Mouse (Mus musculus): ENCODE measurements around the gene March6. TPM values are rescaled to one million over a fixed set of nuclear protein-coding genes. Genes with fewer than 3 reads are reported as not detected.

The March6 gene
- polyA plus RNA-seq, 1 experiment from 2014 or later = 12.9 TPM

DNA sequence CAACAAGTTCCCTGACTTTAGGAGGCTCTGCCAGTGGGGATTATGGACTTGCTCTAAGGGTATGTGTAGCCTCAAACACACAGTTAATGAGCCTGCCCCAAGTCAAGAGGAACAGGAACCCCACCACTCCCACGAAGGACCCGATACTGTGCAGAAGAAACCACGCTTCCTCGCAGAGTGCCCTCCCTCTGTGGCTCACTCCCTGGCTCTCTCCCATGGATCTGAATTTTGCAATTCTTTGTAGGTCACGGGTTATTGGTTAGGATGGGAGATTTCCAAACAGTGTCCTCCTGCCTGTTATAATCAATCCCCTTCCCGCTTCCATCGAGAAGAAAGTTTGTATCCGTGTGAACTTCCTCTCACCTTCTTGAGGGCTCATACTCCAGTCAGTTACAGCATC lies 40.1 kb upstream of the March6 start:
- Histone ChIP-seq H3K4me3 (ENCODE audit: low read depth, low read length) (no peak overlapping the region), H3K27ac (replicated peaks) (peak overlapping the region; percentile 82), H3K9ac (ENCODE audit: low read length) (no peak overlapping the region), H3K36me3 (ENCODE audit: control insufficient read depth, insufficient read depth, low read length) (no peaks in the 10 kb centered on the region), H3K4me2 (replicated peaks; ENCODE audit: low read depth) (no peak overlapping the region), H3K27me3 (ENCODE audit: control insufficient read depth, insufficient read depth, low read length) (no peaks in the 10 kb centered on the region), H3K9me3 (ENCODE audit: control insufficient read depth, low read length) (no peaks in the 10 kb centered on the region), H3K4me1 (replicated peaks; ENCODE audit: control insufficient read depth, insufficient read depth) (peaks cover 8% of the 10 kb centered on the region)
- TF ChIP-seq EP300 (optimal IDR thresholded peaks at IDR 0.05) (no peak), CTCF (IDR thresholded peaks at IDR 0.05; ENCODE audit: low read depth) (no peak)
- no peak for DNase-seq (ENCODE audit: low spot score)
- ATAC-seq (ENCODE audit: low FRiP score, low TSS enrichment) = no peak
- 88% methylated on average over 8 of the region's 8 CpGs for WGBS

DNA sequence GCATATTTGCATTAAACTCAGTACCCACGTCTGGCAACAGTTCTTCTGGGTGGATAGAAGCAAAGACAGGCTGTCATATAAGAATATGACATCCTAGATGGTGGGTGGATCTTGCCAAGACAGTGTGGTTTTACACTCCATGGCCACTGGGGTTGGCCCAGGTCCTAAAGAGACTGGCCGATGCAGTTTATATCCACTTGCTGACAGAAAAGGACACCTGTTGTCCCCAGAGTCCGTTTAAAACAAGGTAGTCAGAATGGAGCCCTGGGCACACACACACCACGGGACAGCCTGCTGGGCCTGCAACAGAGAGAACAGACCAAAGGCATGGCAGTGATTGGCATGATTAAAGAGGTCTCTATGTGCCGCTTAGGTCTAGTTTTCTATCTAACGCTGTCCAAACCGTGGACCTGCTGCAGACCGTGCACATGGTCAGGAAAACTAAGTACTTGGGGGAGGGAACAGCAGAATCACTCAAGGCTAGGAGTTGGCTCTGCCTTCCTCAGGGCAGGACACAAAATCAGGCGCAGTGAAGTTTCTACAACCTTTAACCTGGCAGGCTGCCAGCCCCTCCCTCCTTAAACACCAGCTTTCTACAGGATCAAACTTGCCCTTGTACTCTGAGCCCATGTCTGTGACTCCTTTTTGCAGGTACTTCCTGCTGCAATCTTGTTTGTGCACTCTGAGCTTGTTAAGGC lies 38.6 kb upstream of the March6 start:
- Histone ChIP-seq H3K27ac (replicated peaks) (peak overlapping the region; percentile 86), H3K9me3 (ENCODE audit: control insufficient read depth, low read length) (no peaks in the 10 kb centered on the region), H3K9ac (ENCODE audit: low read length) (0 out of 2 replicates have a peak overlapping the region, but pooled peaks have one; percentile 23), H3K4me1 (replicated peaks; ENCODE audit: control insufficient read depth, insufficient read depth) (peaks cover 8% of the 10 kb centered on the region), H3K4me2 (replicated peaks; ENCODE audit: low read depth) (peak overlapping the region; percentile 30), H3K4me3 (ENCODE audit: low read depth, low read length) (no peak overlapping the region), H3K27me3 (ENCODE audit: control insufficient read depth, insufficient read depth, low read length) (no peaks in the 10 kb centered on the region), H3K36me3 (ENCODE audit: control insufficient read depth, insufficient read depth, low read length) (no peaks in the 10 kb centered on the region)
- 39% methylated on average over 9 of the region's 9 CpGs for WGBS
- DNase-seq (ENCODE audit: low spot score) = peak; percentile 93
- peak; percentile 13; the same call in 1 of the 2 replicates for TF ChIP-seq CTCF (IDR thresholded peaks at IDR 0.05; ENCODE audit: low read depth)
- TF ChIP-seq EP300 (optimal IDR thresholded peaks at IDR 0.05) = peak; percentile 47
- ATAC-seq (ENCODE audit: low FRiP score, low TSS enrichment) = peak; percentile 92

DNA sequence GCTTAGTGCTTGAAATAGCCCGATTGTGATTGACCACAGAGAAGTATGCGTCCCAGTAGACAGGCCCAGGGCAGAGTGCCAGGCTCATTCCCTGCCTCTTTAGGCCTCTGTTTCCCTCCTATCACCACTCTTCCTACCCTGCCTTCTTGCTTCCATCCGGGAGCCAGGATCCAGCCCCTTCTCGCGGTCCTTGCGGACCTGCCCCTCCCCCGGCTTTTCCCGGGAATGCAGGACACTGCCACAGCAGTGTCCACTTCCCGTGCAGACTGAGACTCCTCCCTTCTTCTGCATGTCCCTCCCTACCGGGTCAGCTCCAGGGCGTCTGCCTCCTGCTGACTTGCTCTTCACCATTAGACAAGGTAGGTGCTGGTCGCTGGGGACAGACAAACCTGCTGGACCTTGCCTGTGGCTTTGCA lies 37.7 kb upstream of the March6 start:
- no peaks in the 10 kb centered on the region for H3K9me3 ChIP-seq (ENCODE audit: control insufficient read depth, low read length)
- peak overlapping the region; percentile 30 for H3K4me2 ChIP-seq (replicated peaks; ENCODE audit: low read depth)
- H3K4me1 ChIP-seq (replicated peaks; ENCODE audit: control insufficient read depth, insufficient read depth) = peaks cover 8% of the 10 kb centered on the region
- ATAC-seq (ENCODE audit: low FRiP score, low TSS enrichment) (peak; percentile 79), DNase-seq (ENCODE audit: low spot score) (peak; percentile 77)
- H3K27me3 ChIP-seq (ENCODE audit: control insufficient read depth, insufficient read depth, low read length) = no peaks in the 10 kb centered on the region
- 19% methylated on average over 12 of the region's 12 CpGs for WGBS
- no peak for TF ChIP-seq CTCF (IDR thresholded peaks at IDR 0.05; ENCODE audit: low read depth)
- H3K27ac ChIP-seq (replicated peaks) = peak overlapping the region; percentile 86
- peak overlapping the region; percentile 1; the same call in 1 of the 2 replicates for H3K4me3 ChIP-seq (ENCODE audit: low read depth, low read length)
- peak overlapping the region; percentile 23; the same call in 1 of the 2 replicates for H3K9ac ChIP-seq (ENCODE audit: low read length)
- no peaks in the 10 kb centered on the region for H3K36me3 ChIP-seq (ENCODE audit: control insufficient read depth, insufficient read depth, low read length)

DNA sequence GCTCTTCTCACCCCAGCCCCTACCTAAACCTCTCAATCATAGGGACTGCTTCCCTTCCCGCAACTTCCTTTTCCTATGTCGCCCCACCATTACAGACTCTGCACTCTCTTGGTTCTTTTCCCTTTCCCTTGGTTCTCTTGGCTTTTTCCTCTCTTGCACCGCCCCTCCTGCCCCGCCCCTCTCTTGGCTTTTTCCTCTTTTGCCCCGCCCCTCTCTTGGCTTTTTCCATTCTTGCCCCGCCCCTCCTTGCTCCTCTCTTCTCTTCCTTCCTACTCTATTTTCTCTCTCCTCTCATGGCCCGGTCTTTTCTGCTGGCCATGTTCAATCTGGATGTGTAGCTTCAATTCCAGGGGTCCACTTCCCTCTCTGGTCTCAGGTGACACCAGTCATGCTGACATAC lies 36.6 kb upstream of the March6 start:
- Histone ChIP-seq H3K27me3 (ENCODE audit: control insufficient read depth, insufficient read depth, low read length) (no peaks in the 10 kb centered on the region), H3K9ac (ENCODE audit: low read length) (no peak overlapping the region), H3K4me1 (replicated peaks; ENCODE audit: control insufficient read depth, insufficient read depth) (peaks cover 8% of the 10 kb centered on the region), H3K36me3 (ENCODE audit: control insufficient read depth, insufficient read depth, low read length) (no peaks in the 10 kb centered on the region), H3K9me3 (ENCODE audit: control insufficient read depth, low read length) (no peaks in the 10 kb centered on the region), H3K4me3 (ENCODE audit: low read depth, low read length) (no peak overlapping the region), H3K4me2 (replicated peaks; ENCODE audit: low read depth) (no peak overlapping the region), H3K27ac (replicated peaks) (no peak overlapping the region)
- no peak for ATAC-seq (ENCODE audit: low FRiP score, low TSS enrichment)
- 81% methylated on average over 6 of the region's 7 CpGs for WGBS
- DNase-seq (ENCODE audit: low spot score) = peak; percentile 59
- TF ChIP-seq EP300 (optimal IDR thresholded peaks at IDR 0.05) (no peak), CTCF (IDR thresholded peaks at IDR 0.05; ENCODE audit: low read depth) (no peak)

DNA sequence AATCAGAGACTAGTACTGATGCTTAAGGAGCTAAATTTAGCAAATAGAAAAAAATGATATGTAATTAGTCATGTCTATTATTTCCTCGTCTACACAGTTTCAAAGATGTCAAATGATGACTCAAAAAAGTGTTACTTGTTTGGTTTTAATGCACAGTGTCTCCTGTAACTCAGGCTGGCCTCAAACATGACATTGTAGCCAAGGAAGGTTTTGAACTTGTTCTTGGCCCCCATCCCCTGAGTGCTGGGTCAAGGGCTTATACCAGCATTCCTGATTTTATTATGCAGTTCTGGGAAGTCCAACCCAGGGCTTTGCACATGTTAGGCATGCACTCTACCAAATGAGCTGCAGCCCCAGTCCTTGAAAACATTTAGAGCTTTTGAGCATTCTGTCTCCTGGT lies 34.9 kb upstream of the March6 start:
- Histone ChIP-seq H3K27ac (replicated peaks) (no peak overlapping the region), H3K27me3 (ENCODE audit: control insufficient read depth, insufficient read depth, low read length) (no peaks in the 10 kb centered on the region), H3K9me3 (ENCODE audit: control insufficient read depth, low read length) (no peaks in the 10 kb centered on the region), H3K4me3 (ENCODE audit: low read depth, low read length) (no peak overlapping the region), H3K4me1 (replicated peaks; ENCODE audit: control insufficient read depth, insufficient read depth) (peaks cover 5% of the 10 kb centered on the region; the same call in 1 of the 2 replicates), H3K9ac (ENCODE audit: low read length) (no peak overlapping the region), H3K4me2 (replicated peaks; ENCODE audit: low read depth) (no peak overlapping the region), H3K36me3 (ENCODE audit: control insufficient read depth, insufficient read depth, low read length) (no peaks in the 10 kb centered on the region)
- no peak for ATAC-seq (ENCODE audit: low FRiP score, low TSS enrichment)
- no peak for DNase-seq (ENCODE audit: low spot score)
- WGBS = 50% methylated on average over 1 of the region's 1 CpGs
- TF ChIP-seq CTCF (IDR thresholded peaks at IDR 0.05; ENCODE audit: low read depth) (no peak), EP300 (optimal IDR thresholded peaks at IDR 0.05) (no peak)

DNA sequence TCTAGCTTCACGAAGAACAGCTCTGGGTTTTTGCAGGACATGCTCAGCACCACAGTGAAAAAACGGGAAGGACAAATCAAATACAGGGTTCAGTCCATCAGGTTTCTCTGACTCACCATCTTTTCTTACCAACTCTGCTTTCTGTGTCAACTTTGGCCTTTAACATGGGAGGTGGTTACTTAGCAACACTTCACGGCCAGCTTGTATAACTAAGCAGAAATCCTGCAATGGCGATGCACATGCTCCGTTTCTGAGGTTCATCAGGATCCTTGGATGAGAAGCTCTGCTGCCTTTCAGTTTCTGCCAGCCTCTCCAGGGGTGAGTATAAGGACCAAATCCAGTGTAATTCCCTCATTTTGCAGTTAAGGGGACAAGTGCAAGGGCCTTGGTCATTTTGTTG lies 34.3 kb upstream of the March6 start, which contains the start of gene Cmbl:
Cmbl (plus strand) TSS at position 206 of the 400 bp plus-strand sequence.
- H3K27me3 ChIP-seq (ENCODE audit: control insufficient read depth, insufficient read depth, low read length) = no peaks in the 10 kb centered on the region
- H3K9me3 ChIP-seq (ENCODE audit: control insufficient read depth, low read length) = no peaks in the 10 kb centered on the region
- H3K4me2 ChIP-seq (replicated peaks; ENCODE audit: low read depth) = no peak within 1 kb of the TSS
- H3K4me3 ChIP-seq (ENCODE audit: low read depth, low read length) = no peak within 1 kb of the TSS
- no peaks in the 10 kb centered on the region for H3K36me3 ChIP-seq (ENCODE audit: control insufficient read depth, insufficient read depth, low read length)
- peaks cover 5% of the 10 kb centered on the region; the same call in 1 of the 2 replicates for H3K4me1 ChIP-seq (replicated peaks; ENCODE audit: control insufficient read depth, insufficient read depth)
- ATAC-seq (ENCODE audit: low FRiP score, low TSS enrichment) (no peak), DNase-seq (ENCODE audit: low spot score) (peak; percentile 26)
- no peak within 1 kb of the TSS for H3K9ac ChIP-seq (ENCODE audit: low read length)
- TF ChIP-seq EP300 (optimal IDR thresholded peaks at IDR 0.05) (no peak), CTCF (IDR thresholded peaks at IDR 0.05; ENCODE audit: low read depth) (no peak)
- H3K27ac ChIP-seq (replicated peaks) = no peak within 1 kb of the TSS
- 42% methylated on average over 5 of the region's 5 CpGs for WGBS
